Mouse (Mus musculus): ENCODE data around the gene Zbtb44.
"Not testable (repeated sequence)": the region's sequence is repeated elsewhere in the genome, so short reads cannot be mapped to it uniquely, and the experiment has no call there.

Zbtb44 gene

DNA sequence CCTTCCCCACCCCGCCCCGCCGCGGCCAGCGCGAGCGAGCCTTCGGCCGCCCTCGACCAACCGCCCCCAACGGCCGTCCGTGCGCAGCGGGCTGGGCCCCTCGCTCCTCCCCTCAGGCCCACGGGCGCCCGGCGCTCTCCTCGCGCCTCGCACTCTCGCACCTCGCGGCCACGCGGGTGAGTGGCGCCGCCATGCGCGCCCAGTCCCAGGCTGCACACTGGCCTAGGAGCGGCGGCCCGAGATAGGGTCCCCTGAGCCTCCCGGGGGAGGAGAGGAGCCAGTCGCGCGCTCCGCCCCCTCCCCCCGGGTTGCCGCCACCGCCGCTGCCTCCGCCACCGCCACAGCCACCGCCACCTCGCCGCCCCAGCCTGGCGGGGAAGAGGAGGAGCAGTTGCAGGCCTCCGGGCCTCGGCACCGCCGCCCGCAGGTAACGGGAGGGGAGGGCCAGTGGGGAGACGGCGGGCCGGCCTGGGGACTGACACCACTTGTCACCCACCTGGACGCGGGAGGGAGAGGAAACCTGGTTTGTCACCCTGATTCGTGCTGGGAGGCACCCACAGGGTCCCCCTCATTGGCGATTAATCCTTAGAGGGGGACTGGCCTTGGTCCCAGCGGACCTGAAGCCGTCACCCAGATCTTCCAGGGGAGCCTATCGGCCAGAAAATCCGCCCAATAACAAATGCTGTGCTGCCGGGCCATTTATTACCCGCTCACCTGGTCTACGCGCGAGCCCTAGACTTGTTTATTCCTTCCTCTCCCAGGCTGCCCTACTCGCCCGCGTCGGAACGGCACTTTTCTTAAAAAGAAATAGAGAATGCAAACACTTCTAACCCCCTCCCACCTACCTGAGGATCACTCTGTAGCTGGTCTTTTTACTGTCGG lies at the start of gene Zbtb44:
Gene Zbtb44 (plus strand): TSS at position 113 of the 882 bp plus-strand sequence.
- DNase-seq (ENCODE audit: low spot score), result peak; percentile 53

DNA sequence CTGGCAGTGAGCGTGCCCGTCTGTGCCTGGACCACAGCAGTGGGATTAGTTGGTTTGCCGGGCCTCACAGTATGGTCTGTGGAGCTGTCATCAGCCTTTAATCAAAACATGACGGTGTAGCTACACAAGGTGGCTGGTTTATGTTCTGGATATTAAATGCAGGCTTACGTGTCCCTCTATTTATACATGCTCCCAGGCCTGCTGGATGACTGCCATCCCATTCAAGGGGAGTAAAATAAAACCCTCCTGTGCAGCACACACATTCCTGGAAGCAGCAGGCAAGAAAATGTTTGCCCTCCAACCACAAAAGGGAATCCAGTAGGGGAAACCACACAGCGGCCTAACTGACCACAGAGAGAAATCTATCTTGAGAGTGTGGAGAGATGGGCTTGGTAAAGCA lies 44.7 kb upstream of the Zbtb44 start:
- DNase-seq (ENCODE audit: low spot score), result no peak

DNA sequence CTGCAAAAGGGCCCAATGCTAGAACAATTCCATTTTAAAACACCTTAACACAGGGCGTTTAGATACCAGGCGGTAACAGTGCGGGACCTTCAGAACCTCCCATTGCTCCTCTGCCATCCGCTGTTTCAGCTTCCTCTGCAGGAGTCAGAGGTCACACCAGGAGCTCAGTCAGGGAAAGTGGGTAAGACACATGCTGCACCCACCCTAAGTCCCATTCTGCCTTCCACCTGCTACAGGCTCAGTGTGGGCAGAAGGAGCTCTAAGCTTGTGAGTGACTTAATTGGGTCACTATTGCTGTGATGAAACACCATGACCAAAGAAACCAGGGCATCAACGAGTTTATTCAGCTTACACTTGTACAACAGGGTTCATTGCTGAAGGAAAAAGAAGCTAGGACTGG lies 37.3 kb upstream of the Zbtb44 start:
- DNase-seq (ENCODE audit: low spot score), result no peak

DNA sequence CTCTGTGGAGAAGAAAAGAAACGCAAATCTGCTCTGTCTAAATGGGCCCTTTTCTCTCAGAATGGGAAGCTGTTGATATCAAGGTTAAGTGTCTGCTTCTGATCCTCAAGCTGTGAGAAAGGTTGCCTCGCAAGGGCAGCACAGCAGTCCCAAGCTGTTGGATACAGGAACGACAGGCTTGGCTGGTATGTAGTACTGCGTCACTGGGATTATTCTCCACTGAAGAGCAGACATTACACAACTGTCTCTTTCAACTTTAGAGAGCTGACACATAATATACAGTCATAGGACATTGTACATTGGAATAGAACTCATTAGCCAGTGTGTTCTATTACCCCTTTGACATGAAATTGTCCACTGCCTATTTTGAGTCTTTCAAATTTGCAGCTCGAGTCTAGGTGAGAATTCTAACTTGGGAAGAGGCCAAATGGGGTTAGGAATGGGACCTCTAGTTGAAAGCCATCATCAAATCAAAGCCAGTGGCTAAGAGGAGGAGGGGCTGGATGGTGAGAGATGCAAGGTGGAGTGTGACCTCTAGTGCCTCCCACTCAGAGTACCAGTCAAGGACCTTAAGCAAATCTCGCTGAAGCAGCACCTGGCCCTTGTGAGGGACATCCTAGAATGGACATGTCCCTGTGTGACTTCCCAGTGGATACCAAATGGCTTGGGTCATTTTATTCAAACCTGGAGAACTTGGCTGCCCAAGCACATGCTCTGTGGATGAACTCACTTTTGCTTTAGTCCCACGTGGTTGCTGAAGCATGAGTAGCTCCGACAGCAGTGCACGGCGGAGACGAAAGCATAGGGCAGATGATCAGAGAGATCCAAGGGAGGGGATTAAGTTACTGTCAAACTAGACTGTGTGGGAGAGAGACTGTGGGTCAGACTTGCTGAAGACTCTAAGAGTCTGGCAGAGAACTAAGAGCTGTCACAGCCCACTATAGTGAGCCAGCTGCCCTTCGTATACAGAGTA lies 33.6 kb upstream of the Zbtb44 start:
- no peak for DNase-seq (ENCODE audit: low spot score)

DNA sequence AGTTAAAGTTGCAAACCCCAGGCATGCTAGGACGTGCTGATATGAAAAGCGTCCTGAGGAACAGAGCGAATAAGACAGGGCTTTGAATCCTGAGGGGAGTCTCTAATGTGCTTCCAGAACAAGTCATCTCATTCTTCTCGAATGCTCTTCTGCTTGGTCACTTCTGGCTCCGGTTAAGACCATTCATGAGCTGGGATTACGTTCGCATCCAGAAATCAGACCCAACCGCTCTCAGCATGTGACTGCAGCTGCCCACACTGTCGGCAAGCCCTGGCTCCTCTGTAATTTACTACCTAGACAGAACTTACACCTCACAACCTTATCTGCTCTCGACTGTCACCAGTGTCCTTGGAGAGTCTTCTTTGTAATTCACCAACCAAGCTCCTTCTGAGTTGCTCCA lies 29.8 kb upstream of the Zbtb44 start:
- no peak for DNase-seq (ENCODE audit: low spot score)

DNA sequence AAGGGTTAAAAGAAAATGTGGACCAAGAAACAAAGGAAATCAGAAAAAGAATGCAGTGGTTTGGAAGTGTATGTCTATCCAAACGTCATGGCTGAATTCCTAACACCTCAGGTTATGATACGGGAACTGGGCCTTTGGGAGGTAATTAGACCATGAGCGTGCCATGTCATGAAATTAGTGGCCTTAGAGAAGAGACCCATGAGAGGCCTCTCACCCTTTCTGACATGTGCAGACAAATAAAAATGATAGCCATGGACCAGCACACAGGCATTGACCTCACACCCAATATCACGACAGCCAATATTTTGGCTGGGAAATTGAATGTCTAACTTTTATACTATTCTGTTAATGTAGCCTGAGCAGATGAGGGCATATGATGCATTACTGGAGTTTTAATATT lies 27.9 kb upstream of the Zbtb44 start:
- DNase-seq (ENCODE audit: low spot score), result no peak

DNA sequence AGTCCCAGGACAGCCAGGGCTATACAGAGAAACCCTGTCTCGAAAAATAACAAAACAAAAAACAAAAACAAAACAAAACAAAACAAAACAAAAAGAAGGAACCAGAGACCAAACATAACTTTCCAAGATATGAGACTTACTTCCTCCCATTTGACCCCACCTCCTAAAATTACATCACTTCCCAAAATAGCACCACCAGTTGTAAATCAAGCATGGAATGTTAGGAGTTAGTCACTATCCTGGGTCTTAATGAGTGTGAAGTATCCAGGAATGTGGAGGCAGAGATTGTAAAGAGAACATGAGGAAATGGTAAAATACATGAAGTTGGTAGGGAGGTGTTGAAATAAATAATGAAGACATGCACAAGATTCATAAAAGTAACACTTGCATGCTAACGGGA lies 21.1 kb upstream of the Zbtb44 start:
- no peak for DNase-seq (ENCODE audit: low spot score)

DNA sequence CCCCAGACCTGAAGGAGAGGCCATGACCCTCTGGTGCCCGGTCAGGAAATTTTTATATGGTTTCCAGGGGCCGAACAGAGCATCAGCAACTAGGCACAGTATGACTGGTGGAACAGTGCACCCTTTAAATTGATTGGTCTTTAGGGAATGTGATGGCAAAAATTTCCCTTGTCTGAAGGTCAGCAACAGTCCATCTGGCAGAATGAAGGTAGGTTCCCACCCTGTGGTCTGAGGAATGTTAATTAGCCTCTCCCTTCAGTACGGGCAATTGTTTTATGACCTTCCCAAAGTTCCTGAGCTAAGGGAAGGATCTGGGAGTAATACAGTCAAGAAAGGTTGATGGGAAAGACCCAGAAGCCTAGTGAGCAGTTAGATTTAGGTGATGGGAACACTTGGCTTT lies 20.4 kb upstream of the Zbtb44 start:
- DNase-seq (ENCODE audit: low spot score), result no peak

DNA sequence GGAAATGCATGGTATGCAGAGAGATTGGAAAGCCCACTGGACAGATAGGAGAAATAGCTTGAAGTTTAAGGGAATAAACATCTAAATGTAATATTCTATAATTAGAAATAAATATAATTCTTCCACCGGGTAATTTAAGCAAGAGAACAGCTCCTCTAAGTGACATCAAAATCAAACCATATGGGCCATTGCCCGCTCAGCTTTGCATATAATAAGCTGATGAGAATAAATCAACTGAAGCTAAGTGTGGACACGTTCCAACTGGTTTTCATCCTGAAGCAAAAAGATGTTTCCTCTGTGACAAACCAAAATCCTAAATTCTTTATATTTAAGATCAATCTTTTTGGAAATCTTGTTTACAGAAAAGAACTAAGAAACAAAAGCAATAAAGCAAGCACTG lies 19.7 kb upstream of the Zbtb44 start:
- DNase-seq (ENCODE audit: low spot score), result no peak

DNA sequence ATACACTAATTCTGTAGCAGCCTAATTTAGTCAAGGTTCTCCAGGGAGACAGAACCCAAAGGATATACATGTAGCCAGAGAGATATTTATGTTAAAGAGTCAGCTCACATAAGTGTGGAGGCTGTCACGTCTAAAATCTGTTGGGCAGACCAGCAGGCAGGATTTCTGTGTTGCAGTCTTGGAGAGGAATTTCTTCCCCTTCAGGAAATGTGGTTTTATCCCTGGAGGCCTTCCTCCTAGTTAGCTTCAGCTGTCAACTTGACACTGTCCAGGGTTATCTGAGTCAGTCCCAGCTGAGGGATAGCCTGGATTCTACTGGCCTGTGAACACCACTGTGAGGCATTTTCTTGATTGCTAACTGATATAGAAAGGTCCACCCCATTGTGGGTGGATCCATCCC lies 18.9 kb upstream of the Zbtb44 start:
- no peak for DNase-seq (ENCODE audit: low spot score)

DNA sequence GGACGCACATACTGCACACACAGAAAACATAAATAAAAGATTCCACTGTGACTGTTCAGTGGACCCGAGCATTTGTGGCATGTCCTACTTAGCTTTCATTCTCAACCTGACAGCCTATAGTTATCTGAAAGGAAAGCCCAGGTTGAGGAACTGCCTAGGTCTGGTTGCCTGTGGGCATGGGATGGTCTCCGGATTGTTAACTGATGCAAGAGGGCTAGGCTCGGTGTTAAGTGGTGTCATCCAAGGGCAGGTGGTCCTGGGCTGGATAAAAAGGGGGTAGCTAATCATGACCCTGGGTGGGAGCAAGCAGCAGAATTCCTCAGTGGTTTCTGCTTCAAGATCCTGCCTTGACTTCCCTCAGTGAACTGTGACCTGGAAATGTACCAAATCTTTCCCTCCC lies 17.8 kb upstream of the Zbtb44 start:
- DNase-seq (ENCODE audit: low spot score), result no peak

DNA sequence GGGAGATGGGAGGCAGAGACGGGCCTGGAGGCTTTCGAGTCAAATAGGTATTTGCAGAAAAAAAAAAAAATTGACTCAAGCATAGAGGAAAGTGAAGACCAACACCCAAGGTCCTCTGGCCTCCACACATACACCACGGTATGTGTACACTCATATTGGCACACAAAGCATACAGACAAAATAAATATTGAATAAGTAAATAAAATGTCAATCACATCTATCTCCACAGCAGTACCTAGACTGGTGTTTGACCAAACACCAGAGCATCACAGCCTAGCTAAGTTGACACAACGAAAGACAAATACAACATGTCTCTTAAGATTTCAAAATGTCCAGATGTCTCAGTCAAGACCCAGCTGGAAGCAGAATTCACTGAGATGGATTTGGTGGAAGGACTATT lies 17.0 kb upstream of the Zbtb44 start:
- no peak for DNase-seq (ENCODE audit: low spot score)

DNA sequence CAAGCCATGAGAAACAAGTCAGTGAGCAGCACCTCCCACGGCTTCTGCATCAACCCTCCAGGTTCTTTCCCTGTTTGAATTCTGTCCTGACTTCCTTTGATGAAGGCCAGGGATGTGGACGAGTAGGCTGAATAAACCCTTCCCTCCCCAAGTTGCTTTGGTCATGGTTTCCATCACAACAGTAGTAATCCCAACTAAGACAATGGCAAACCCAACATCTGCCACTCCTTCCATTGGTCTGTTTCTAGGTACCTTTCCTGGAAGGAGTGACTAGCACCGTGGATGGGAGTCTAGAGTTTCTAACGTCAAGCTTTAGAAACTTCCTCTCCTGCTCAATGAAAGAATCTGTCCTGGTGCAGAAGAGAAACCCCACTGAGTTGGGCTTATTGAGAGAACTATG lies 12.8 kb upstream of the Zbtb44 start:
- DNase-seq (ENCODE audit: low spot score), result no peak

DNA sequence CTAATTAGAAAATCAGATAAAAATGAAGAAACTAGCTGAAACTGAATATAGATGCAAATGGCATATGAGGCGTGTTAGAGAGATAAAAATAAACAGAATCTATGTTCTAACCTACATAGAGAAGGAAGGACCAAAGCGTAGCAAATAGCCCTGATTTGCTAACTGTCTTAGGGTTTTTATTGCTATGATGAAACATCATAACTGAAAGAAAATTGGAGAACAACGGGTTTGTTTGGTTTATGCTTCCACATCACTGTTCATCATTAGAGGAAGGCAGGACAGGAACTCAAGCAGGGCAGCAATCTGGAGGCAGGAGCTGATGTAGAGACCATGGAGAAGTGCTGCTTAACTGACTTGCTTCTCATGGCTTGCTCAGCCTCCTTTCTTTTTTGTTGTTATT lies 12.3 kb upstream of the Zbtb44 start:
- no peak for DNase-seq (ENCODE audit: low spot score)

DNA sequence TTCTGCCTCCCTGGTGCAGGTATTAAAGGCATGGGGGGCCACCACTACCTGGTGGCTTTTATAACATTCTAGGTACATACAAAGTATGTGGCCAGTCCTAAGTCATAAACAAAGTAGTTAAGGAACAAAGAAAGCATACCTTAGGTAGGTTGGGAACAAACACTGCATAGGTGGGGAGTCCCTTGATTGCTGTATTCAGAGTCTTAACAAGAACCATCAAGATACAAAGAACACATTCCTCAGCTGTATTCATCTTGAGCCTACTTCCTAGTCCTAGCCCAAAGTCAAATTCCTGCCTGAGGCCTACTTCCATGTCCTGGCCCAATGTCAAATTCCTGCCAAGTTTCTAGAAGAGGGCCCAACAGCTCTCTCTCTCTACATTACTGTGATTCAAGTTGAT lies 11.7 kb upstream of the Zbtb44 start:
- DNase-seq (ENCODE audit: low spot score), result no peak

DNA sequence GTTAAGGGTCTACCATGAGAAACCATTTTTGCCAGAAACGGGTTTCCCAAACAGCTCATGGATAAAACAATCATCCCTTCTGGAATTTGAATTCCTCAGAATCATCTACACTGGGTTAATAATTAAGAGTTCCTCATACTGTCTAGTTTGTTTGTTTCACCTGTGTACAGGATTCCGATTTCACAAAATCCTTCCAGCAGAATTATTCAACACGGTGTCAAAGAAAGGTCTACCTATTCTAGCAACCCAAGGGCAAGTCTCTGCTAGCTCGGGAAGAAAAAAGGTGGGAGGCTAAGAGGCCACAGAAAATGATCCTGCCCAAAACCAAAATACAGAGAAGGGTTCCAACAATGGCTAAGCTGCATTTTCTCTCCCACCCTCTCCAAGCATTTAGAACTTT lies 2.2 kb upstream of the Zbtb44 start:
- no peak for DNase-seq (ENCODE audit: low spot score)

DNA sequence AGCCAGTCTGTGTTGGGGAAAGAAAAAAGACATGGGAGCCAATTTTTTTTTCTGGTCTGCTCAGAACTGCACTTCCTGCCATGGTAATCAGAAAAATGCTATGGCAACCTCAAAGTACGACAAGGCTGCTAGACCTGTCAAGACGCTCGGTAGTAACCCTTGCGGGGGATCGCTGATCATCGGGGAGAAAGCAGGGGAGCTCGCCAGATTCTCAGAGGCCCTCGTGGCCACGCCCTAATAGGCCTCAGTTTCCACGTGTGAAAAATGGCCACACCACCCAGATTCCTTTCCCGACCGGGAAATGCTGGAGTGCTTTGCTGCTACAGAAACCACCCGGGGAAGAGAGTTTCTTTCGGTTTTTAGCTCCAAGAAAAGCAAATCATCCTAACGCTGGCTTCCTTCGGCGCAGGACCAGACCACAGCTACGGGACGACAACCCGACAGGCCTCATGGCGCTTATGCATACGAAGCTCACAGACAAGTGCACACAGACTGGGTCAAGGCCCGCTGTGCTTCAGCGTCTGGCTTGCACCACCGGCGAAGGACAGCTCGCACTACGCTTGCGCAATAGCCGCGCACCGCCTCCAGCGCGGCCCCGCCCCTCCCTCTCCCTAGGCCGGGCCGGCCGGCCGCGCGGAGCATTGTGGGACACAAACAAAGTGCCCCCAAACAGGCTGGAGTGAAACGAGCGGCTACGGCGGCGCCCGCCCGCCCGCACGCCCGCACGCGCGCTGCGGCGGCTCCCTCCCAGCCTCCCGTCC lies 513 bp upstream of the Zbtb44 start:
- peak; percentile 90 for DNase-seq (ENCODE audit: low spot score)

DNA sequence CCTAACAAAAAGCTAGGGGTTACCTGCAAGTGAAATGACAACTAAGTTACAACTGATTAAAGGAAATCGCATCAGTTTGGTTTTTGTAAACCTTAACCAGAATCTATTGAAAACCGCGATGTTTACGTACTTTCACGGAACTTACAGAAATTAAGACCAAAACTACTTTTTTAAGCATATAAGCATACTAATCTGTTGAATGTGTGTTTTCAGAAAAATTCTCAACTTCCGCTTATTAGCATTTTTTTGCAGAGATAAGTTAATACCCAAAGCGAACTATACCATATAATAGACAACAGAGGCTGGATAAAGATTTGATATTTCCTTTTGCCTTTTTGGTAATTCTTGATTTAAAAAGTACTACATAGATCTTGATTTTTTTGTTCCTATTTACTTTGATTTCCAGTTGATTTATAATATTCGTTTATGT lies 985 bp downstream of the Zbtb44 start:
- DNase-seq (ENCODE audit: low spot score), result no peak

DNA sequence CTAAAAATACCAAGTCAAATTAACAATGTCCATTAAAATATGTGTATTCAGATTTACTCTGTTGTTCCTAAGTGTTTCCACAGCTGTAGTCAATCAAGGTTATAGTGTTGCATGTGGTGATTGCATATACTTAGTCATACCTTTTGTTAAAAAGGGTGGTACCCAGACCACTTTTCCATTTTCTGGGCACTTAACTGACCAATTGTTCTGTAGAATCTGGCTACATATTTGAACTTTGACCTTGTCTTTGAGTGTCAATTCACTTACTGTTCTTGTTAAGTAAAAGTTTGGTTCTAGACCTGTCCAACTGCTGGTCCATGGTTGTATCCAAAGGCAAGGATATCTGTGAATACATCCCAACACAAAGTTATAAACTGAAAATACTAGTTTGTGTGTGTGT lies 2.1 kb downstream of the Zbtb44 start:
- no peak for DNase-seq (ENCODE audit: low spot score)

DNA sequence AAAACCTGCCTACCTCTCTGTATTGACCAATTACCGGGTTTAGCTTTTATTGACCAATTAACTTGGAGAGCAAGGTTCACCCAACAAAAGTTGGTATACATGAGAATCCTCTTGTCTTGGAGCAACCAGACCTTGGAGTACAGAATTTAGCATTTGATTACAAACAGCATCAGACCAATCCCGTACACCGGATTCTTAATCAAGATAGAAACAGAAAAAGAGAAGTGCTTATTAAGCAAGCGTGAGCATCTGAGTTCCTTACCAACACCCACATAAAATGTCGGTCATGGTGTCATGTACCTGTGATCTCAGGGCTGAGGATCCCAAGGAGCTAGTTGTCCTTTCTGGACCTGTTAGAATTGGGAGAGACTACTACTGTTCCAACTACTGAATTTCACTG lies 19.8 kb downstream of the Zbtb44 start:
- no peak for DNase-seq (ENCODE audit: low spot score)

DNA sequence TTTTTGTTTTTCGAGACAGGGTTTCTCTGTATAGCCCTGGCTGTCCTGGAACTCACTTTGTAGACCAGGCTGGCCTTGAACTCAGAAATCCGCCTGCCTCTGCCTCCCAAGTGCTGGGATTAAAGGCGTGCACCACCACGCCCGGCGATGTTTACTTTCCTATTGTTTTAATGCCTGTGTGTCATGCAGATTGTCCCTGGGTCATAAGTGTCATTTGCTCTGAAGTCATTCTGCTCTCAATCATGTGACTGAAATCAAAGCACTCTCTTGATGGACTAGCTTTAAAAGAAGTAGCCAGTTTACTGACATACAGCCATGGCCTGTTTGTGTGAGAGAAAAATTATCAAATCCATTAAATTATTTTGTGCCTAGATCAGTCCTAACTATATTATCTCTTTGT lies 21.1 kb downstream of the Zbtb44 start:
- not testable (repeated sequence) for DNase-seq (ENCODE audit: low spot score)

DNA sequence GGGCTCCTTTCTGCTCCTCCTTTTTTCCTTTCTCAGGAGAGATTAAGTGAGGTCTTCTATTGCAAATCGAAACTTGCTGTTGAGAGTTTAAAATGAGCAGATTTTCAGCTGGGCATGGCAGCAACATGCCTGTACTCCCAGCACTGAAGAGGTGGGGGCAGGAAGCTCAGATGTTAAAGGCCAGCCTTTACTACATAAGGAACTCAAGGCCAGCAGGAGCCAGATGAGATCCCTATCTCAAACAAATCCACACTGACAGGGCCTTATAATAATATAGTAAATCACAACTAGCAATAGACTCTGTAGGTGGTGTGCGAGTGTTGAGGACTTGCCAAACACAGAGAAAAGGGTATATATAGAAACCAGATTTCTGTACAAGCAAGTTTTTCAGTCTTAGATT lies 28.3 kb downstream of the Zbtb44 start:
- DNase-seq (ENCODE audit: low spot score), result no peak

Measured in c-Kit-positive CD71-positive TER-119-positive erythroid progenitor cells, embryonic 14.5 days (primary cell).